Mouse (Mus musculus) spleen, postnatal 10 days (tissue): Measurements from ENCODE around the gene Gm14569.
A peak's percentile ranks its signal among the peaks of the same experiment; 100 is the strongest.

Experiments used
- DNase-seq, 2 experiments: peaks; one replicate each; pipeline ENCODE4 v3.0.0; 2021 to 2022; ENCODE audit warnings: low spot score in 2 of 2

Gene Gm14569

GRCm38 (mm10) chrX:36491730-36492129, at the start of gene Gm14569:
Gene Gm14569 (minus strand): TSS chrX:36491830.
- no peak for DNase-seq

DNA sequence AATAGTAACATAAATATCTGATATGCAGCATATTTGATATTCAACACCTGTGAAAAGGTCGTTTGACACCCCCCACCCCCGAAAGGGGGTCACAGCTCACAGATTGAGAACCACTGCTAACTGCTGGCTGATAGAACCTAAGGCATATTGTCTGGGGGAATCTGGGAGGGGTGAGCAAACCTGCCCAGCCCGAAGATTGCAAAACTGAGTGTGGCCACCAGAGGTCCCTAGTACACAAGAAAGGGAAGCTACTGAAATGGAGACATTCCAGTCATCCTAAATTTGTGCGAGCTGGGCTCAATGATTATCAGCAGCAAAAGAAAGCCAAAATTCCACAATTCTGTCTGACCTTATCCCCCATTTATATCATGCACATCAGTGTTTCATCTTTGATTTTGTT, 42.9 kb upstream of the Gm14569 start:
- DNase-seq: peak; percentile 22 to 70

GRCm38 (mm10) chrX:36533744-36534143, 42.1 kb upstream of the Gm14569 start:
- no peak for DNase-seq

- no peak for DNase-seq
These were observed 38.6 kb upstream of the Gm14569 start for GRCm38 (mm10) chrX:36530251-36530650.

DNA sequence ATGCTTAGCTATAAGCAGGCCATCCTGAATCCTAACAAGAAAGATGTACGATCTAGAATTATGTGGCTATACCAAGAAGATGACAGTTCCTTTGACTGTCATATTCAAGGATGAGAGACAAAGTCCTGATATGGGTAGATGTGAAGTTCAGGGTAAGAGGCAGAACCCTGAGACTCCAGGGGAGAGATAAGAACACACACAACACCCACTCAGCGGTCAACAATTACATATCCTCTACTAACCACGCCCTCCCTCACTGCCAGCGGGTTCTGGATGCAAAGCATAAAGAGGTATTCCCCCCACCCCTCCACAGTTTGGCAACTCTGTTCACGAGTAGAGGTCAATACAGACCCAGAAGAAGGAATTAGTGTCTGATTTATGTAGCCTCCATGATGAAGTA, 32.1 kb upstream of the Gm14569 start:
- no peak for DNase-seq

GRCm38 (mm10) chrX:36513726-36514125, 22.1 kb upstream of the Gm14569 start:
- no peak for DNase-seq

GRCm38 (mm10) chrX:36513231-36513630, 21.6 kb upstream of the Gm14569 start:
- no peak for DNase-seq

DNA sequence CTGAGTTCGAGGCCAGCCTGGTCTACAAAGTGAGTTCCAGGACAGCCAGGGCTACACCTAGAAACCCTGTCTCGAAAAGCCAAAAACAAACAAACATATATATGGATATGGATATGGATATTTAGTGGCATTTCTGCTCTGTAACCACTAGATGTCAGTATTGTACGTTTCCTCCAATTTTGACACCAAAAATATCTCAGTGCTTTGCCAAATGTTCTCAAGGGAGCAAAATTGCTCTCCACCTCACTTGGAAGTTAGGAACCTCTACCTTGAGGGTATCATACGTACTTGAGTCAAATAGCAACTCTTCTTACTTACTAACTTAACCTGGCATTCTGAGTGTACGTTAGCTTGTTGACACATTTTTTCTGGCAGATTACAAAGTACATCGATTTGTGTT, 15.2 kb upstream of the Gm14569 start:
- no peak for DNase-seq

- DNase-seq: no peak
These were observed 2.1 kb downstream of the Gm14569 start for GRCm38 (mm10) chrX:36489506-36489905.

DNA sequence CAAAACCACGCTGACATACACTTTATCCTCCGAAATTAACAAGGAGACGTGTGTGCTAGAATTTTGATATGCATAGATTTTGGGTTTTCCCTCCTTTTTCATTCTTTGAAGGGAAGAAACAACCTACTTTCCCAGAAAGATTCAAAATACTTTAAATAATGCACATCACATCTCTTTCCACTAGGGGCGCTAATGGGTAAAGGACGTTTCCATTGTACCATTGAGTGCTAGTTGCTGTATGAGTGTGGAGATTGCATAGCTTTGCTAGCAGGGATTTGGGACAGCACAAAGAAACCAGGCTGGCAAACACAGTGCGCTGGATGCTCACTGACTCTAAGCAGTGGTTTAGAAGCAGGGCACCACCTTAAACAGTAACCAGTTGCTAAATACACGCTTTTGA, 3.6 kb downstream of the Gm14569 start:
- DNase-seq: no peak

DNA sequence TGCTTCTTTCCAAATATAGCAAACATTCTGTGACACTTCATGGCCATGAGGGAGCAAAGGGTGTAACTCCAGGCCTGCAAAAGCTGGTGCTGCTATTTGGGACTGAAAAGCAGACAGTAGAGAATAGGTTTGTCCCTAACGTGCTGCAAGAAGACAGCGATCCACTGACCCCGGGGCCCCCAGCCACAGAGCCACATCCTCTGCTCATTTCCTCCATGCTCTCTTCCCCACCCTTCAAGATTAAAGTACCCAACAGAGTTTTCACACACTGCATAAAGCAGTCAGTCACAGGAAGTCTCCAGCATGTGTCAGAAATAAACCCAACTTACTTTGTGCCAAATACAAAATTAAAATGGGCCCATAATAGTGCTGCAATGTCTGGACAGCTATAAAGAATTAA, 16.8 kb downstream of the Gm14569 start:
- DNase-seq: peak in 1 of 2 experiments; percentile 13

- peak in 1 of 2 experiments; percentile 21 for DNase-seq
These were observed 17.4 kb downstream of the Gm14569 start for GRCm38 (mm10) chrX:36474103-36474751.

DNA sequence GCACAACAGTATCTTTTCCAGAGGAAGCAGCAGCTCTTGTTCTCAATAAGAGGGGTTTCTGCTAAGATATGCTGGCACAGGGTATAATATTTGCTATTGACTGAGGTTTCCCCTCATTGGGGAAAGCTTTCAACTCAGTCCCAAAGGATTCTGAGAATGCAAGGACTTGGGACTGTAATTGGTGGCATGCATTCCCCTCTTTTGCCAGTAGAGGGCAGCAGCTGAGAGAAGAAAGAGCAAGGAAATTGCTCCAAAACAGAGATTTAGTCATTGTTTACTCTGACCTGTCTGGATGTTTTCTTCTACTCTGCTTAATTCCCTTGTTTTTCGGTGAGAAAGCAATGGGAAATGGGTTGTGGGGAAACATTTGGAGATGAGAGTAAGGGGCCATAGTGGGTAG, 35.6 kb downstream of the Gm14569 start:
- DNase-seq: peak; percentile 9 to 55

GRCm38 (mm10) chrX:36437932-36438331, 53.7 kb downstream of the Gm14569 start:
- DNase-seq: no peak

- no peak for DNase-seq
These were observed 56.6 kb downstream of the Gm14569 start for GRCm38 (mm10) chrX:36434993-36435392.

GRCm38 (mm10) chrX:36419153-36419552, 72.5 kb downstream of the Gm14569 start:
- no peak for DNase-seq

DNA sequence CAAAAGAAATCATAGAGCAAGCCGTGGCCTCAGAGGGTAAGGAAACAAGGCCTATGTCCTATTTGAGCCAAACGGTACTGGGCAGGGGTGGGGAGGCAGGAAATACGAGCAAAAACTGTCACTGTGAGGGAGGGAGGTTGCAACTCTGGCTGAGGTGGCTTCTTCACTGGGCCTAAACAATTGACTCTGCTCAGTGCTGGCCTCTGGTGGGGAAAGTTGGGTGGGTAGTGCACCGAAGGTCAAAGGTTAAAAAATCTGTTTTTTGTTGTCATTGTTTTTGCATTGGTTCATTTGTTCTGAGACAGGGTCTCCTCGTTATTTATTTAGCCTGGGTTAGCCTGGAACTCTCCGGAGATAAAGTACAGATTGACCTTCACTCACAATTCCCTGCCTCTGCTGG, 89.3 kb downstream of the Gm14569 start:
- peak in 1 of 2 experiments; percentile 34 for DNase-seq

DNA sequence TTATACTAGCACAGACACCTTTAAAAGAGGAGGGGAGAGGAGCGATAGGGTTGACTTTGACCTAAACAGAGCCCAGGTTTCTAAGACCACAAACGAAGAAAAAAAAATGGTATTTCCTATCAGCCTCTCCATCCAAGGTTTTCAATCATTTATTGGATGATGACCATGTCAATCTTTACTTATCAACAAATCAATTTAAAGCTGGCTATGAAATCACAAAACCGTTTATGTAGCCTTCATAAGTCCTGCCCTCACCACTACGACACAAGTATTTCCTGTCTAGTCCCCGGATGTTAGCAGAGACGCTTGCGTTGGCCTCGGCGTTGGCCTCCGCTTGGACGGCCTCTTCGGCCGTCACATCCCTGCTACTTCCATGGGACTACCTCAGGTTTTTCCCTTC, 90.7 kb downstream of the Gm14569 start, which contains the start of gene Gm6268:
Gm6268 (plus strand) TSS at position 301 of the 400 bp plus-strand sequence.
- no peak for DNase-seq

DNA sequence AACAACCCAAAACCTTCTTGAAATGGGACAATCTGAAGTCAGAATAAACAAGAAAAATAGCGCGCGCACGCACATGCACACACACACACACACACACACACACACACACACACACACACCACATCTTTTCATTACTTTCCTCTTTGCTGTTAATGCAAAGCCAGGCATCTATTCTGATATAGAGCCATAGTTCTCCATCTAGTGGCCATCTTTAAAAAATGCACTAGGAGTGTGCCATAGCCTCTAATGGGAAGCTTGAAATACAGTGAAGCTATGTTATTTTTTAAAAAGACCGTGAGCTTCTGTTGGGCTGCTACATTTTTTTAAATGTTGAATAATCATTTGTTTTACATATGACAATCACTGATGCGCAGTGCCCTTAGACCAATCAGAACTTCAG, 98.4 kb downstream of the Gm14569 start:
- no peak for DNase-seq

DNA sequence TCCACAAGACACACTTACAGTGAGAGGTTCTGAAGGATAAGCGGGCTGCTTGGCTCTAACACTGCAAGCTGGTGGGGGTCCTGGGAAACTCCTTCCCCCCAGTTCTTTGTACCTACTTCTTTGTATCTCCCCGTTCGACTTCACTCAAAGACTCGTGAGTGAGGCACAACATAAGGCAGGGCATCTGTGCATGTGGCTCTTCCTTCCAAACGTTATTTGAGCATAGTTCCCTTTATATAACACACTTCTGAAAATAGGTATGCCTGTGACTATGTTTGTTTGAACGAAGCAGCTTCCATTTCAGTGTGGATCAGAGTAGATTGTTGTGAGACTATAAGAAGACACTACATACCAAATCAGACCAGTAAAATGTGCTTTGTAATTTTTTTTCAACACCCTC, 99.0 kb downstream of the Gm14569 start:
- no peak for DNase-seq

DNA sequence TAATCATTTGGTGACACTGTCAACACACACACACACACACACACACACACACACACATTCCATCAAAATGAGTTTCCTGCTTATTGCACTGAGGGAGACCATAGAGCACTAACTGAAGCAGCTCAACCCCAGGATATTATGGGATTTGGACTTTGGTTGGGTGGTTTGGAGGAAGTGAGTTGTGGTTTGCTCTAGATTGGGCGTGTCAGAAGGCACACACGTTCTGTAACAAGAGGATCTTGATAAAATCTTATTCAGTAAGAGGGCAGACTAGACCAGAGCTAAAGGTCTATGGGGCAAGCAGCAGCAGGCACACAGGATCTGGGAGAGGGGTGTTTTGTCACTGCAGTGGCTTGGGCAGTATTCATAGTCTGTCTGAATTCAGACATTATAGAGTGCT, 101.1 kb downstream of the Gm14569 start:
- no peak for DNase-seq

GRCm38 (mm10) chrX:36389971-36390370, 101.7 kb downstream of the Gm14569 start:
- DNase-seq: no peak

- DNase-seq: no peak
These were observed 106.3 kb downstream of the Gm14569 start for GRCm38 (mm10) chrX:36385340-36385739.
